Mouse (Mus musculus) midbrain, embryonic 15.5 days (tissue): ENCODE results near the gene Cadm3. TPM values are rescaled to one million over a fixed set of nuclear protein-coding genes. Genes with fewer than 3 reads are reported as not detected.

Source experiments
- ATAC-seq: fragments of 200-750 bp; cut with Nextera tagmentation; replicated peaks from 2 replicates; pipeline ENCODE4 v1.8.0; 2017; ENCODE audit warnings: moderate TSS enrichment
- H3K27ac ChIP-seq: fragments of 300-500 bp; sonication (generic); 2 replicates; pipeline ENCODE4 v1.5.1; 2015; ENCODE audit warnings: mild to moderate bottlenecking, inconsistent platforms
- H3K27me3 ChIP-seq: fragments of 300-500 bp; sonication (generic); replicated peaks from 2 replicates; pipeline ENCODE4 v1.6.1; 2015; ENCODE audit warnings: inconsistent platforms
- H3K36me3 ChIP-seq: fragments of 300-500 bp; sonication (generic); replicated peaks from 2 replicates; pipeline ENCODE4 v1.6.1; 2015; ENCODE audit warnings: inconsistent platforms
- H3K4me1 ChIP-seq: fragments of 300-500 bp; sonication (generic); 2 replicates; pipeline ENCODE4 v1.6.1; 2015; ENCODE audit warnings: inconsistent platforms
- H3K4me2 ChIP-seq: fragments of 300-500 bp; sonication (generic); 2 replicates; pipeline ENCODE4 v1.6.1; 2015; ENCODE audit warnings: inconsistent platforms, mild to moderate bottlenecking, moderate library complexity
- H3K4me3 ChIP-seq: fragments of 300-500 bp; sonication (generic); 2 replicates; pipeline ENCODE4 v1.5.1; 2015; ENCODE audit warnings: mild to moderate bottlenecking, inconsistent platforms
- H3K9ac ChIP-seq: fragments of 300-500 bp; sonication (generic); 2 replicates; pipeline ENCODE4 v1.6.1; 2015; ENCODE audit warnings: mild to moderate bottlenecking, inconsistent platforms
- H3K9me3 ChIP-seq: fragments of 300-500 bp; sonication (generic); 2 replicates; pipeline ENCODE4 v1.6.1; 2016; ENCODE audit warnings: inconsistent platforms
- WGBS: fragments of 180-500 bp; shearing (Covaris S2); methylation state at CpG from one replicate; pipeline ENCODE4 v1.1.7; 2015; ENCODE audit warnings: mixed read lengths; 5-methylcytosine and 5-hydroxymethylcytosine counted together
- polyA plus RNA-seq: library from polyadenylated mRNA; unstranded; fragments of >200 nt; fragmentation: Nextera tagmentation; extraction: Ambion mirVana; gene quantifications from 2 replicates; pipeline ENCODE4 v1.2.1, GENCODE M21; 2015

Cadm3 gene
- polyA plus RNA-seq, 1 experiment from 2014 or later = 83.1 TPM

GRCm38 (mm10) chr1:173371586-173371985, 4.1 kb upstream of the Cadm3 start:
- H3K36me3 ChIP-seq = no peaks in the 10 kb centered on the region
- H3K4me3 ChIP-seq = no peak overlapping the region
- no peaks in the 10 kb centered on the region for H3K9me3 ChIP-seq
- peaks cover 7% of the 10 kb centered on the region; the same call in 1 of the 2 replicates for H3K4me1 ChIP-seq
- no peak overlapping the region for H3K9ac ChIP-seq
- WGBS = 72% methylated on average over 6 of the region's 6 CpGs
- no peak for ATAC-seq
- no peaks in the 10 kb centered on the region for H3K27me3 ChIP-seq
- H3K4me2 ChIP-seq = no peak overlapping the region
- H3K27ac ChIP-seq = no peak overlapping the region

- 51% methylated on average over 6 of the region's 6 CpGs for WGBS
- Histone ChIP-seq H3K9me3 (no peaks in the 10 kb centered on the region), H3K4me2 (no peak overlapping the region)
Measured at GRCm38 (mm10) chr1:173370456-173370855, 3.0 kb upstream of the Cadm3 start.

GRCm38 (mm10) chr1:173369611-173370010, 2.1 kb upstream of the Cadm3 start:
- Histone ChIP-seq H3K9me3 (no peaks in the 10 kb centered on the region), H3K4me3 (no peak overlapping the region), H3K4me1 (peaks cover 20% of the 10 kb centered on the region), H3K27ac (no peak overlapping the region), H3K36me3 (no peaks in the 10 kb centered on the region), H3K9ac (no peak overlapping the region), H3K4me2 (no peak overlapping the region), H3K27me3 (no peaks in the 10 kb centered on the region)
- ATAC-seq = no peak
- 72% methylated on average over 2 of the region's 2 CpGs for WGBS

More at GRCm38 (mm10) chr1:173370456-173370855, 3.0 kb upstream of the Cadm3 start:
- Histone ChIP-seq H3K9ac (no peak overlapping the region), H3K4me1 (peaks cover 12% of the 10 kb centered on the region), H3K27me3 (no peaks in the 10 kb centered on the region), H3K4me3 (no peak overlapping the region), H3K36me3 (no peaks in the 10 kb centered on the region), H3K27ac (no peak overlapping the region)
- no peak for ATAC-seq

- H3K4me3 ChIP-seq = peak overlapping the region; percentile 99
- ATAC-seq = peak; percentile 79
- WGBS = under 1% methylated on average over 31 of the region's 31 CpGs
- no peaks in the 10 kb centered on the region for H3K27me3 ChIP-seq
- no peaks in the 10 kb centered on the region for H3K36me3 ChIP-seq
- H3K4me2 ChIP-seq = peak overlapping the region; percentile 85
- peaks cover 35% of the 10 kb centered on the region for H3K4me1 ChIP-seq
- no peaks in the 10 kb centered on the region for H3K9me3 ChIP-seq
- H3K9ac ChIP-seq = peak overlapping the region; percentile 99
- H3K27ac ChIP-seq = peak overlapping the region; percentile 96
Measured at GRCm38 (mm10) chr1:173366701-173367355, 667 bp downstream of the Cadm3 start.

GRCm38 (mm10) chr1:173365970-173366409, 1.5 kb downstream of the Cadm3 start:
- Histone ChIP-seq H3K9me3 (no peaks in the 10 kb centered on the region), H3K27me3 (no peaks in the 10 kb centered on the region), H3K4me1 (peaks cover 42% of the 10 kb centered on the region), H3K9ac (peak overlapping the region; percentile 99), H3K4me3 (peak overlapping the region; percentile 99), H3K4me2 (peak overlapping the region; percentile 85), H3K36me3 (no peaks in the 10 kb centered on the region), H3K27ac (peak overlapping the region; percentile 96)
- ATAC-seq = peak; percentile 29
- under 1% methylated on average over 13 of the region's 13 CpGs for WGBS

- 89% methylated on average over 4 of the region's 4 CpGs for WGBS
Measured at GRCm38 (mm10) chr1:173364125-173364800, 3.2 kb downstream of the Cadm3 start.

GRCm38 (mm10) chr1:173363436-173363835, 4.1 kb downstream of the Cadm3 start:
- Histone ChIP-seq H3K4me1 (peaks cover 60% of the 10 kb centered on the region), H3K9me3 (no peaks in the 10 kb centered on the region), H3K4me3 (no peak overlapping the region), H3K27me3 (no peaks in the 10 kb centered on the region), H3K4me2 (no peak overlapping the region), H3K9ac (no peak overlapping the region), H3K27ac (no peak overlapping the region), H3K36me3 (no peaks in the 10 kb centered on the region)
- no peak for ATAC-seq
- 95% methylated on average over 2 of the region's 2 CpGs for WGBS

More at GRCm38 (mm10) chr1:173364125-173364800, 3.2 kb downstream of the Cadm3 start:
- no peak overlapping the region for H3K9ac ChIP-seq
- H3K4me3 ChIP-seq = no peak overlapping the region
- H3K4me2 ChIP-seq = no peak overlapping the region
- no peak for ATAC-seq
- H3K27ac ChIP-seq = no peak overlapping the region
- no peaks in the 10 kb centered on the region for H3K36me3 ChIP-seq
- H3K9me3 ChIP-seq = no peaks in the 10 kb centered on the region
- no peaks in the 10 kb centered on the region for H3K27me3 ChIP-seq
- H3K4me1 ChIP-seq = peaks cover 53% of the 10 kb centered on the region

- H3K4me1 ChIP-seq = peaks cover 56% of the 10 kb centered on the region
- no peak overlapping the region for H3K4me2 ChIP-seq
- no peak overlapping the region for H3K27ac ChIP-seq
- H3K27me3 ChIP-seq = no peaks in the 10 kb centered on the region
- no peak overlapping the region for H3K9ac ChIP-seq
- H3K36me3 ChIP-seq = no peaks in the 10 kb centered on the region
- no peak overlapping the region for H3K4me3 ChIP-seq
- no peak for ATAC-seq
- WGBS = 56% methylated on average over 6 of the region's 6 CpGs
- H3K9me3 ChIP-seq = no peaks in the 10 kb centered on the region
Measured at GRCm38 (mm10) chr1:173361651-173362050, 5.8 kb downstream of the Cadm3 start.

- Histone ChIP-seq H3K9ac (no peak overlapping the region), H3K4me3 (no peak overlapping the region), H3K27me3 (no peaks in the 10 kb centered on the region), H3K4me2 (no peak overlapping the region), H3K36me3 (no peaks in the 10 kb centered on the region), H3K4me1 (peaks cover 44% of the 10 kb centered on the region), H3K9me3 (no peaks in the 10 kb centered on the region), H3K27ac (no peak overlapping the region)
- ATAC-seq = no peak
- WGBS = 39% methylated on average over 4 of the region's 4 CpGs
Measured at GRCm38 (mm10) chr1:173359590-173360290, 7.8 kb downstream of the Cadm3 start.

GRCm38 (mm10) chr1:173357799-173358198, 9.7 kb downstream of the Cadm3 start:
- Histone ChIP-seq H3K27ac (0 out of 2 replicates have a peak overlapping the region, but pooled peaks have one; percentile 3), H3K36me3 (no peaks in the 10 kb centered on the region), H3K9me3 (no peaks in the 10 kb centered on the region), H3K27me3 (no peaks in the 10 kb centered on the region), H3K4me3 (no peak overlapping the region), H3K9ac (no peak overlapping the region), H3K4me2 (no peak overlapping the region), H3K4me1 (peaks cover 28% of the 10 kb centered on the region)
- WGBS = 40% methylated on average over 4 of the region's 4 CpGs
- ATAC-seq = no peak; the same call in 1 of the 2 replicates

GRCm38 (mm10) chr1:173356699-173357098, 10.8 kb downstream of the Cadm3 start:
- no peak overlapping the region for H3K4me2 ChIP-seq
- H3K4me1 ChIP-seq = peaks cover 27% of the 10 kb centered on the region
- H3K9me3 ChIP-seq = no peaks in the 10 kb centered on the region
- H3K27ac ChIP-seq = no peak overlapping the region
- no peak for ATAC-seq
- no peak overlapping the region for H3K4me3 ChIP-seq
- 93% methylated on average over 2 of the region's 2 CpGs for WGBS
- H3K27me3 ChIP-seq = no peaks in the 10 kb centered on the region
- no peaks in the 10 kb centered on the region for H3K36me3 ChIP-seq
- H3K9ac ChIP-seq = no peak overlapping the region

- H3K4me1 ChIP-seq = peaks cover 22% of the 10 kb centered on the region
- no peak for ATAC-seq
- 77% methylated on average over 7 of the region's 7 CpGs for WGBS
- H3K27me3 ChIP-seq = no peaks in the 10 kb centered on the region
- no peak overlapping the region for H3K9ac ChIP-seq
- H3K36me3 ChIP-seq = no peaks in the 10 kb centered on the region
- no peaks in the 10 kb centered on the region for H3K9me3 ChIP-seq
- H3K4me3 ChIP-seq = no peak overlapping the region
- H3K27ac ChIP-seq = no peak overlapping the region
- no peak overlapping the region for H3K4me2 ChIP-seq
Measured at GRCm38 (mm10) chr1:173355107-173355846, 12.2 kb downstream of the Cadm3 start.
